Mouse (Mus musculus): ENCODE results near the gene Serpinb1a. TPM values are rescaled to one million over a fixed set of nuclear protein-coding genes. Genes with fewer than 3 reads are reported as not detected.
A peak's percentile ranks its signal among the peaks of the same experiment; 100 is the strongest.

Gene Serpinb1a
- polyA plus RNA-seq, 1 experiment from 2014 or later: 1.6 TPM

DNA sequence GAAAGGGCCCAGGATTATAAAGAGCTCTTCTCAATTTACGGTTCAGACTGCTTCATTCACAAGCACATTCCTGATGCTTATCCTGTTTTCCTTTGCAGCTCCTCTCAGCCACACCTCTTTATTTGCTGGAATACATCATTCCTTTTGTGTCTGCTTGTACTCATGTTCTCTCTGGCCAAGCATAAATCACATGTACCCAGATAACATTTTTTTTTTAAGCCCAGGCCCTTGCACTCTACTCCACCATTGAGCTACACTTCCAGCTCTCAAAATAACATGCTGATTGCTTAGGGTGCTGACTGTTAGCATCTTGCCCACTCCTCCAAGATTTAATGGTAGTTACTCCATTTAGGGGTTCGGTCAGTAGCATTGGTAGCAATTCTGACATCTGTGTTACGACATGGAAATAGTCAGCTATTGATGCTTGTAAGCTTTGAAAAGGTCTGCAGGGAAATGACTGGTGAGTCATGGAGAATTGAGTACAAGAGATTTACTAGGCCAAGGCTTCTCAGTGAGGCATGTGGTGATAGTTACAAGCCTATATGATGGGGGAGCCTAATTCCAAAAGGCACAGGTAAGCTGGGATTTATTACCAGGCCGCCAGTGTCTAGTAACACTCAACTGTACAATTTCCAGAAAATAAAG lies 47.2 kb downstream of the Serpinb1a start:
- H3K27me3 ChIP-seq (replicated peaks; ENCODE audit: control insufficient read depth, insufficient read depth, low read length): no peaks in the 10 kb centered on the region
- WGBS: 66% methylated on average over 4 of the region's 4 CpGs
- H3K4me2 ChIP-seq (ENCODE audit: low read length): peak overlapping the region; percentile 80
- no peak for ATAC-seq
- H3K27ac ChIP-seq (ENCODE audit: low read length): no peak overlapping the region
- peaks cover 18% of the 10 kb centered on the region; the same call in 1 of the 2 replicates for H3K36me3 ChIP-seq (ENCODE audit: control insufficient read depth, insufficient read depth)
- H3K4me3 ChIP-seq (replicated peaks; ENCODE audit: low read length): peak overlapping the region; percentile 96
- H3K9ac ChIP-seq (replicated peaks; ENCODE audit: low read depth, low read length): peak overlapping the region; percentile 90
- H3K4me1 ChIP-seq (replicated peaks; ENCODE audit: control insufficient read depth, insufficient read depth, low read length): peaks cover 24% of the 10 kb centered on the region
- no peaks in the 10 kb centered on the region for H3K9me3 ChIP-seq (ENCODE audit: control insufficient read depth, low read length)

DNA sequence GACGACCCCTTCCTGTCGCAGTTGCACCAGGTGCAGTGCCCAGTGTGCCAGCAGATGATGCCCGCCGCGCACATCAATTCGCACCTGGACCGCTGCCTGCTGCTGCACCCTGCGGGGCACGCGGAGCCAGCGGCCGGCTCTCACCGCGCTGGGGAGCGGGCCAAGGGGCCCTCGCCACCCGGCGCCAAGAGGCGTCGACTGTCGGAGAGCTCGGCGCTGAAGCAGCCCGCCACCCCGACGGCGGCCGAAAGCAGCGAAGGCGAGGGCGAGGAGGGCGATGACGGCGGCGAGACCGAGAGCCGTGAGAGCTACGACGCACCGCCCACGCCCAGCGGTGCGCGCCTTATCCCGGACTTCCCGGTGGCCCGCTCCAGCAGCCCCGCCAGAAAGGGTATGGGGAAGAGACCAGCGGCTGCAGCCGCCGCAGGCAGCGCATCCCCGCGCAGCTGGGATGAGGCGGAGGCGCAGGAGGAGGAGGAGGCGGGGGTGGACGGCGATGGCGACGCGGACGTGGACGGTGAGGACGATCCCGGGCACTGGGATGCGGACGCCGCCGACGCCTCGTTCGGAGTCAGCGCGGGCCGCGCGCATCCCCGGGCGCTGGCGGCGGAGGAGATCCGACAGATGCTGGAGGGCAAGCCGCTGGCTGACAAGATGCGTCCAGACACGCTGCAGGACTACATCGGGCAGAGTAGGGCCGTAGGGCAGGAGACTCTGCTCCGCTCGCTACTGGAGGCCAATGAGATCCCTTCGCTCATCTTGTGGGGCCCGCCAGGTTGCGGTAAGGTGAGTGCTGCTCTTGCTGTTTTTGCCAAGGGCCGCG lies 48.5 kb downstream of the Serpinb1a start, which contains the start of gene D930007J09Rik:
TSS of gene D930007J09Rik (minus strand) at position 591 of the 823 bp plus-strand sequence.
- Histone ChIP-seq H3K27ac (ENCODE audit: low read length) (peak within 1 kb of the TSS; percentile 86), H3K36me3 (ENCODE audit: control insufficient read depth, insufficient read depth) (0 out of 2 replicates have a peak, but pooled peaks cover 10% of the 10 kb centered on the region), H3K9ac (replicated peaks; ENCODE audit: low read depth, low read length) (peak within 1 kb of the TSS; percentile 90), H3K4me2 (ENCODE audit: low read length) (peak within 1 kb of the TSS; percentile 80), H3K4me1 (replicated peaks; ENCODE audit: control insufficient read depth, insufficient read depth, low read length) (peaks cover 24% of the 10 kb centered on the region), H3K9me3 (ENCODE audit: control insufficient read depth, low read length) (no peaks in the 10 kb centered on the region), H3K4me3 (replicated peaks; ENCODE audit: low read length) (peak within 1 kb of the TSS; percentile 96), H3K27me3 (replicated peaks; ENCODE audit: control insufficient read depth, insufficient read depth, low read length) (no peaks in the 10 kb centered on the region)
- WGBS: under 1% methylated on average over 94 of the region's 95 CpGs
- ATAC-seq: peak; percentile 47

DNA sequence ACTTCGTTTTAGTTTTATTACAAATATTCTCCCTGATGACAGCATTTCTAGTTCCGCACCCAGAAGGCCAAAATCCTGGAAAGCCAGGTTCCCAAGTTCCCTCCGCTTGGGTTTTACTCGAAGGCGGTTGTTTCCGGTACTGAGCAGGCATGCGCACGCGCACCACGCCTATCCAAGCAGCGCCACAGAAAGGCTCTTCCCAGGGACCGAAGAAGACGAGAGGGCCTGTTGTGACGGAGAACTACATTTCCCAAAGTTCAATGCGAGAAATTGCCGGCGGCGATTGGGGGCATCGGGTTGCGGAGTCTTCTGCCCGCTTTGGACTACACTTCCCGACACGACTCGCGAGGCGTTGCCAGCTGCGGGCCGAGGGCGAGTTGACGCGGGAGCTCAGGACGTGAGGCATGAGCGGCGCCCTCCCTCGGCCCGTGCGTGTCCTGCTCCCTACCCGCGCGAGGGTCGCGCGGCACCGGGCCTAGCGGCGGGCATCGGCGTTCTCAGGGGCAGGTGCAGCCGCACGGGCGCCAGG lies 49.2 kb downstream of the Serpinb1a start, which contains the start of gene Wrnip1:
TSS of gene Wrnip1 (plus strand) at position 346 of the 529 bp plus-strand sequence.
- peak within 1 kb of the TSS; percentile 86 for H3K27ac ChIP-seq (ENCODE audit: low read length)
- peak within 1 kb of the TSS; percentile 80 for H3K4me2 ChIP-seq (ENCODE audit: low read length)
- under 1% methylated on average over 51 of the region's 51 CpGs for WGBS
- no peaks in the 10 kb centered on the region for H3K9me3 ChIP-seq (ENCODE audit: control insufficient read depth, low read length)
- H3K4me1 ChIP-seq (replicated peaks; ENCODE audit: control insufficient read depth, insufficient read depth, low read length): peaks cover 24% of the 10 kb centered on the region
- ATAC-seq: peak; percentile 97
- H3K4me3 ChIP-seq (replicated peaks; ENCODE audit: low read length): peak within 1 kb of the TSS; percentile 96
- peak within 1 kb of the TSS; percentile 90 for H3K9ac ChIP-seq (replicated peaks; ENCODE audit: low read depth, low read length)
- no peaks in the 10 kb centered on the region for H3K27me3 ChIP-seq (replicated peaks; ENCODE audit: control insufficient read depth, insufficient read depth, low read length)
- H3K36me3 ChIP-seq (ENCODE audit: control insufficient read depth, insufficient read depth): 0 out of 2 replicates have a peak, but pooled peaks cover 7% of the 10 kb centered on the region

DNA sequence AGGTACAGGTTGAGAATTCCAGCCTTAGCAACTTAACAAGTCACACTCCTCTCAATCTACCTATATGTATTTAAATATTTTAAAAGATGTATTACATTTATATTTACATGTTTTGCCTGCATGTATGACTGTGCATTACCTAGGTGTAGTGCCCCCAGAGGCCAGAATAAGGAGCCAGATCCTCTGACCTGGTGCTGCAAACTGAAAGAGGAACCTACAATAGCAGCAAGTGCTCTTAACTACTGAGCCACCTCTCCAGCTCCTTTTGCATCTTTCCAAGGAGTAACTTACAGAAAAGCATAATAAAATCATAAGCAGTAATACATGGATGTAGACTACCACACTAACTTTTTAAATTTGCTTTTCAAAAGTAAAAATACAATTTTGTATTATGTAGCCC lies 50.1 kb downstream of the Serpinb1a start:
- H3K4me3 ChIP-seq (replicated peaks; ENCODE audit: low read length): peak overlapping the region; percentile 96
- H3K9ac ChIP-seq (replicated peaks; ENCODE audit: low read depth, low read length): no peak overlapping the region
- no peak overlapping the region for H3K27ac ChIP-seq (ENCODE audit: low read length)
- no peaks in the 10 kb centered on the region for H3K9me3 ChIP-seq (ENCODE audit: control insufficient read depth, low read length)
- H3K4me1 ChIP-seq (replicated peaks; ENCODE audit: control insufficient read depth, insufficient read depth, low read length): peaks cover 24% of the 10 kb centered on the region
- H3K4me2 ChIP-seq (ENCODE audit: low read length): peak overlapping the region; percentile 55
- no peaks in the 10 kb centered on the region for H3K36me3 ChIP-seq (ENCODE audit: control insufficient read depth, insufficient read depth)
- no peak for ATAC-seq
- no peaks in the 10 kb centered on the region for H3K27me3 ChIP-seq (replicated peaks; ENCODE audit: control insufficient read depth, insufficient read depth, low read length)

DNA sequence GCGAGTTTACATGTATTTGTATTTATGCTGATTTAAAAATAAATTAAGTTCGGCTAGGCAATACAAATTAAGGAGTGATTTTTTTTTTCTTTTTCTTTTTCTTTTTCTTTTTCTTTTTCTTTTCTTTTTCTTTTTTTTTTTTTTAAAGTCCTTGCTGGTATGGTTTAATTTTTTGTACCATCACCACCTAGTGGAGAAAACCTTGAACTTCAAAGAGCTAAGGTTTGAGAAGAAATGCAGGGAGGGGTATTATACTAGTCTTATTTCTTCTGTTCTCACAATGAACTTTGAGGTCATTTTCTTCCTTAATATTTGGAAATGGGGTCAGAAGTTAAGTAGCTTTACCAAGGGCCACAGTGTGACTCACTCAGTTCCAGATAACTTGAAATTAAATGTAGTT lies 51.9 kb downstream of the Serpinb1a start:
- Histone ChIP-seq H3K27ac (ENCODE audit: low read length) (no peak overlapping the region), H3K27me3 (replicated peaks; ENCODE audit: control insufficient read depth, insufficient read depth, low read length) (no peaks in the 10 kb centered on the region), H3K9me3 (ENCODE audit: control insufficient read depth, low read length) (no peaks in the 10 kb centered on the region), H3K4me3 (replicated peaks; ENCODE audit: low read length) (no peak overlapping the region), H3K9ac (replicated peaks; ENCODE audit: low read depth, low read length) (no peak overlapping the region), H3K36me3 (ENCODE audit: control insufficient read depth, insufficient read depth) (no peaks in the 10 kb centered on the region), H3K4me1 (replicated peaks; ENCODE audit: control insufficient read depth, insufficient read depth, low read length) (peaks cover 17% of the 10 kb centered on the region), H3K4me2 (ENCODE audit: low read length) (no peak overlapping the region)
- no peak for ATAC-seq
- WGBS: 78% methylated on average over 2 of the region's 2 CpGs

DNA sequence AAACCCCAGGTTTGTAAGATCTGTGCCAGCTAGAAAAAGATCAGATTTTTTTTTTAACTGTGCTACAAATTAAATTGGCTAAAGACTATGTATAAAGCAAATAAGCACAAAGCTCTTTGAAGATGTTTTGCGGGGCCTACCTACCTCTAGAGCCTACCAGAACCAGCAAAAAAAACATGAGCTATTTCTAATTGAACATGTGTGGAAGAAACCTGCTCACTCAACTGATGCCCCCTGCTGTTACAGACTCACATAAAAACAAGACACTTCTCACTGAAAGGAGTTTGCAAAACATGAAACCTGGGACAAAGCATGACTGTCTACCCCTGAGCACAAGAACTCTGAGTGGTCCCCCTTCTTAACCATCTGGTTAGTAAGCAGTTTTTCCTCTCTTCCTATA lies 53.9 kb downstream of the Serpinb1a start:
- no peak overlapping the region for H3K27ac ChIP-seq (ENCODE audit: low read length)
- no peak for ATAC-seq
- H3K9me3 ChIP-seq (ENCODE audit: control insufficient read depth, low read length): no peaks in the 10 kb centered on the region
- 0 out of 2 replicates have a peak, but pooled peaks cover 4% of the 10 kb centered on the region for H3K4me1 ChIP-seq (replicated peaks; ENCODE audit: control insufficient read depth, insufficient read depth, low read length)
- H3K4me2 ChIP-seq (ENCODE audit: low read length): no peak overlapping the region
- H3K27me3 ChIP-seq (replicated peaks; ENCODE audit: control insufficient read depth, insufficient read depth, low read length): no peaks in the 10 kb centered on the region
- no peaks in the 10 kb centered on the region for H3K36me3 ChIP-seq (ENCODE audit: control insufficient read depth, insufficient read depth)
- no peak overlapping the region for H3K9ac ChIP-seq (replicated peaks; ENCODE audit: low read depth, low read length)
- no peak overlapping the region for H3K4me3 ChIP-seq (replicated peaks; ENCODE audit: low read length)
- 87% methylated on average over 1 of the region's 1 CpGs for WGBS

DNA sequence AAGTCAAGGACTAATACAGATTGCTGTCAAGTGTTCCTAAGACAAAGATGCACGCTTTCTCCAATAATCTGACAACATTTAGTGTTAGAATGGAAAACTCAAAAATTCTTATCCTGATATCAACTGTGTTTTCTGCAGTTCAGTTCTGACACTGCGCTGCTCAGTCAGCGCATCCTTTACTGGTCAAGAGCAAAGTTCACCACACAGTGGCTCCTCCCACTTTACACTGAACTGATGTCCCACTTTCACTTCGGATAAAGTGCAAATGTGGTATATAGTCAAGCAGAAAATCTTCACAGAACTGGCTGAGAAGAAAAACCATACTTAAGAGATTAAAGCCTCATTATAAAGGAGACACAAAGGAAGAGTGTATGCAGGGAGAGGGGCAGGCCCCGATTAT lies 55.8 kb downstream of the Serpinb1a start:
- Histone ChIP-seq H3K27ac (ENCODE audit: low read length) (no peak overlapping the region), H3K36me3 (ENCODE audit: control insufficient read depth, insufficient read depth) (no peaks in the 10 kb centered on the region), H3K27me3 (replicated peaks; ENCODE audit: control insufficient read depth, insufficient read depth, low read length) (no peaks in the 10 kb centered on the region), H3K9me3 (ENCODE audit: control insufficient read depth, low read length) (no peaks in the 10 kb centered on the region), H3K9ac (replicated peaks; ENCODE audit: low read depth, low read length) (no peak overlapping the region), H3K4me2 (ENCODE audit: low read length) (no peak overlapping the region), H3K4me3 (replicated peaks; ENCODE audit: low read length) (no peak overlapping the region), H3K4me1 (replicated peaks; ENCODE audit: control insufficient read depth, insufficient read depth, low read length) (no peaks in the 10 kb centered on the region)
- 87% methylated on average over 5 of the region's 5 CpGs for WGBS
- ATAC-seq: no peak

DNA sequence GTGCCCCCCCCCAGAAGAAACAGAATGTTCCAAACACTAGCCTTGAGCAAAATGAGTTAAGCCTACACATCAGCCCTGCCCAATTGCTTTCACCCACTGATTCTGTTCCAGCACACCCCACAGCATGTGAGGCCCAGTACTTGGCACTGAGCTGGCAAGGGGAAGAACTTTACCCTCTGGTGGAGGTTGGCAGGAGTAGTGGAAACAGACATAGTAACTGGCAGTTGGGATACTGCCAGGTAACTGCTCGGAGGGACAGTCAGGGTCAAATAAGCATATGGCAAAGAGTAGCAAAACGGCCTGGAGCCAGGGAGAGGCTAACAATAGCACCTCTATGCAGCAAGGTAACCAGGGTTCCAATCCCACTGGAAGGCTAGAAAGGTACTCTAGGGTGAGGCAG lies 56.4 kb downstream of the Serpinb1a start:
- no peaks in the 10 kb centered on the region for H3K27me3 ChIP-seq (replicated peaks; ENCODE audit: control insufficient read depth, insufficient read depth, low read length)
- H3K9ac ChIP-seq (replicated peaks; ENCODE audit: low read depth, low read length): no peak overlapping the region
- H3K4me2 ChIP-seq (ENCODE audit: low read length): no peak overlapping the region
- H3K36me3 ChIP-seq (ENCODE audit: control insufficient read depth, insufficient read depth): no peaks in the 10 kb centered on the region
- no peak for ATAC-seq
- H3K9me3 ChIP-seq (ENCODE audit: control insufficient read depth, low read length): no peaks in the 10 kb centered on the region
- H3K4me1 ChIP-seq (replicated peaks; ENCODE audit: control insufficient read depth, insufficient read depth, low read length): no peaks in the 10 kb centered on the region
- WGBS: 58% methylated on average over 2 of the region's 2 CpGs
- no peak overlapping the region for H3K4me3 ChIP-seq (replicated peaks; ENCODE audit: low read length)
- no peak overlapping the region for H3K27ac ChIP-seq (ENCODE audit: low read length)
